Mouse (Mus musculus): ENCODE data around the gene Ripor3. TPM values are rescaled to one million over a fixed set of nuclear protein-coding genes. Genes with fewer than 3 reads are reported as not detected.

Gene Ripor3
- polyA plus RNA-seq, 1 experiment from 2014 or later = 5.9 TPM

DNA sequence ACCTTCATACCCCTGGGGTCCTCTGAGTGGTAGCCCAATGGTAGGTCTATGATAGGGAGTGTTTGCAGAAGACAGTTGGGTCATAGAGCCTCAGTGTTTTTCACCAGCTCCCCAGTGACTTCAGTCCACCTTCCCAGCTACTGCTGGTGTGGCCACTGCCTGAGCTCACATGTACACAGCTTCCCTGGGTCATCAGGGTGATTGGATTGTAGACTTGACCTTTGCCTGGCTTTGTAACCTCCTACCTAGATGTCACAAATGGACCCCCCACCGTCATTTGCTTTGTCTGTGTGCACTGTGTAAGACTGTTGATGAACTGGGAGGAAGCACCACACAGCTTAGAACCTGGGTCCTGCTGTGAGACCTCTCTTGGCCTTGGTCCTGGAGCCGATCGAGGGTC lies 66.2 kb downstream of the Ripor3 start:
- Histone ChIP-seq H3K4me3 (ENCODE audit: low read depth, low read length) (no peak overlapping the region), H3K9me3 (ENCODE audit: control insufficient read depth, low read length) (no peaks in the 10 kb centered on the region), H3K36me3 (ENCODE audit: control insufficient read depth, insufficient read depth, low read length) (no peaks in the 10 kb centered on the region), H3K9ac (ENCODE audit: low read depth, low read length) (no peak overlapping the region), H3K27ac (replicated peaks; ENCODE audit: low read depth, low read length) (no peak overlapping the region), H3K4me1 (ENCODE audit: control insufficient read depth, insufficient read depth, low read length) (peaks cover 36% of the 10 kb centered on the region), H3K27me3 (replicated peaks; ENCODE audit: control insufficient read depth, insufficient read depth, low read length) (no peaks in the 10 kb centered on the region), H3K4me2 (ENCODE audit: low read depth, low read length) (no peak overlapping the region)
- DNase-seq (ENCODE audit: low spot score) (no peak), ATAC-seq (ENCODE audit: low read depth) (no peak)
- WGBS = 88% methylated on average over 3 of the region's 3 CpGs

DNA sequence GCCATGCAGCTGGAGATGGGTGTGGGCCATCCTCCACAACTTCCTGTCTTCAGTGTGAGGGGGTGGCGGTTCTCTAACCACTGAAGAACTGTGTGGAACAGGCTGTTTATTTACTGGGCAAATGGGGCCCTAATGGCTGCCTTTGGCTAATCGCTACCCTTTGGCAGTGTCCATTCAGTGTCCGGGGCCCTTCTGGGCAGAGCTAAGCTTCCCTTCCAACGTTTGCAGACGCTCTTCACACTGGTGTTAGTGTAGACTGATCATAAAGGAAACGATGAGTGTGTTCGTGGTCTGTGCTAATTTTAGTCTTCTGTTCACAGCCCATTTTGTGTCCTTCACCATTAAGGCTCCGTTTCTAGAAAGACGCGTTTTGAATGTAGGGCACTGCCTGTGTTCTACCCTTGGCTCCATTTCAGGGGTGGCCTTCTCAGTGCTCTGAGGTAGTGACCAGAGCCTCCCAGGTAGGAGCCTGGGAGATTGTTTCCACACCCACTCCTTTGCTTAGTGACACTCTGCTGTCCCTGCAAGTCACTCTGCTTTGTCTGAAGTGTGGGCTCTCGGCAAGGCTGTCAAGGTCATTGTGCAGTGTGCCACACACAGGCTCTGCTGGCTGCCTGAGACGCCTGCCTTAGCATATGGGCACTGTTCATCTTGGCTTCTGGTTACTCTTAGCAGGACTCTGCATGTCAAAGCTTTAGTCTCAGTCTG lies 67.3 kb downstream of the Ripor3 start:
- Histone ChIP-seq H3K4me1 (ENCODE audit: control insufficient read depth, insufficient read depth, low read length) (peaks cover 39% of the 10 kb centered on the region), H3K4me3 (ENCODE audit: low read depth, low read length) (no peak overlapping the region), H3K9me3 (ENCODE audit: control insufficient read depth, low read length) (no peaks in the 10 kb centered on the region), H3K4me2 (ENCODE audit: low read depth, low read length) (peak overlapping the region; percentile 19), H3K9ac (ENCODE audit: low read depth, low read length) (no peak overlapping the region), H3K27me3 (replicated peaks; ENCODE audit: control insufficient read depth, insufficient read depth, low read length) (no peaks in the 10 kb centered on the region), H3K36me3 (ENCODE audit: control insufficient read depth, insufficient read depth, low read length) (no peaks in the 10 kb centered on the region), H3K27ac (replicated peaks; ENCODE audit: low read depth, low read length) (peak overlapping the region; percentile 65)
- ATAC-seq (ENCODE audit: low read depth) (no peak), DNase-seq (ENCODE audit: low spot score) (no peak)
- WGBS = 72% methylated on average over 12 of the region's 12 CpGs

DNA sequence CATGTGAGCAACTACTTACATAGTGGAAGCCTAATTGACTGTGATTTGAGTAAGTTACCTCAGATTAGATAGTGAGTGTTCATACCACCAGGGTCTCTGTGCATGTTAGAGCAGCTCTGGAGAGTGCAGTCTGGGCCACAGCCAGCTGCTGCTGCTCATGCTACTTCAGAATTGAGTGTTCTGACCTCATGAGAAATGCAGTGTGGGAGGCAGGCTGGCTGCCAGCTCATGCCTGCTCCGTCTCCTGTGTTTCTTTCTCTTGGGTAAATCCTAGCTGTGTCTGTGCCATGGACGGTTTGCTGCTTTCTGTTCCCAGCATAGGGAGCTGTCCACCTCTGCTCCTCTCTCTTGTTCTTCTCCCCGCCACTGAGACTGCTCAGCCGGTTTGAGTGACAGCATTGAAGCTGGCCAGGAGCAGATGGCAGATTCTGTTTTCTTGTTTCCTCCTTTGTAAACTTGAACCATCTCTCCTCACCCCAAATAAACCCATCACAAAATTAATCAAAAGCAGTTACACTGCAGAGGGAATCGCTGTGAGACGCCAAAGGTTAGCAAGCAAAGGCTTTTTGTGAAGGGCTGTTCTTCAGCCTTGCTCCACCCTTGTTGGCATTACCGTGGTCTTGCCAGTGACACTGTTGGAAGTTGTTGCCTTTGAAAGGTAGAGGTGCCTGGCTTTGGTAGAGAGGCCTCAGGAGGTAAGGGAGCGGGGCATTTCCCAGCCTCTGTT lies 68.1 kb downstream of the Ripor3 start:
- ATAC-seq (ENCODE audit: low read depth) (peak; percentile 87), DNase-seq (ENCODE audit: low spot score) (peak; percentile 86)
- H3K4me1 ChIP-seq (ENCODE audit: control insufficient read depth, insufficient read depth, low read length) = peaks cover 39% of the 10 kb centered on the region
- no peaks in the 10 kb centered on the region for H3K36me3 ChIP-seq (ENCODE audit: control insufficient read depth, insufficient read depth, low read length)
- H3K4me2 ChIP-seq (ENCODE audit: low read depth, low read length) = peak overlapping the region; percentile 19; the same call in 1 of the 2 replicates
- no peaks in the 10 kb centered on the region for H3K9me3 ChIP-seq (ENCODE audit: control insufficient read depth, low read length)
- 30% methylated on average over 8 of the region's 8 CpGs for WGBS
- no peak overlapping the region for H3K4me3 ChIP-seq (ENCODE audit: low read depth, low read length)
- no peaks in the 10 kb centered on the region for H3K27me3 ChIP-seq (replicated peaks; ENCODE audit: control insufficient read depth, insufficient read depth, low read length)
- no peak overlapping the region for H3K9ac ChIP-seq (ENCODE audit: low read depth, low read length)
- peak overlapping the region; percentile 65 for H3K27ac ChIP-seq (replicated peaks; ENCODE audit: low read depth, low read length)

DNA sequence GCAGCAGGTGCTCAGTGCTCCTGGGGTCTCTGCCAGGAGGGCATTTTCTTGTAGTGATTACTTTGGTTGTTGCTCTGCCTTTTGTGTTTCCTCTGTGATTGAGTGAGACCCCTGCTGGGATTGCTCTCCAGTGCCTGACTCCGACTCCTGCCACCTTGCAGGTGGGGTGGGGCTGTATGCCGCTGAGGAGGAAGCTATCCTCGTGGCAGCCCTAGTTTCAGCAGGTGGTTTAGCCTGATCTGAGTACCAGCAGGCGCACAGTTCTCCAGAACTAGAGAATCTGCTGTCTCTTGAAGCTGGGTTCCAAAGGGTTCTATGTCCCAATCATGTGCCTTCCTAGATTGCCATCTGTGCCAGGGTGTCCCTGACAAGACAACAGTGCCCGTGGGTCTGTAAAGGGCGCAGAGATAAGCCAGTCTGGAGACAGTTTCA lies 68.7 kb downstream of the Ripor3 start:
- H3K4me2 ChIP-seq (ENCODE audit: low read depth, low read length) = no peak overlapping the region; the same call in 1 of the 2 replicates
- H3K27ac ChIP-seq (replicated peaks; ENCODE audit: low read depth, low read length) = peak overlapping the region; percentile 16; the same call in 1 of the 2 replicates
- H3K4me3 ChIP-seq (ENCODE audit: low read depth, low read length) = no peak overlapping the region
- H3K36me3 ChIP-seq (ENCODE audit: control insufficient read depth, insufficient read depth, low read length) = no peaks in the 10 kb centered on the region
- H3K9me3 ChIP-seq (ENCODE audit: control insufficient read depth, low read length) = no peaks in the 10 kb centered on the region
- no peak overlapping the region for H3K9ac ChIP-seq (ENCODE audit: low read depth, low read length)
- DNase-seq (ENCODE audit: low spot score) (no peak), ATAC-seq (ENCODE audit: low read depth) (no peak)
- WGBS = 51% methylated on average over 6 of the region's 6 CpGs
- H3K4me1 ChIP-seq (ENCODE audit: control insufficient read depth, insufficient read depth, low read length) = peaks cover 39% of the 10 kb centered on the region
- no peaks in the 10 kb centered on the region for H3K27me3 ChIP-seq (replicated peaks; ENCODE audit: control insufficient read depth, insufficient read depth, low read length)

DNA sequence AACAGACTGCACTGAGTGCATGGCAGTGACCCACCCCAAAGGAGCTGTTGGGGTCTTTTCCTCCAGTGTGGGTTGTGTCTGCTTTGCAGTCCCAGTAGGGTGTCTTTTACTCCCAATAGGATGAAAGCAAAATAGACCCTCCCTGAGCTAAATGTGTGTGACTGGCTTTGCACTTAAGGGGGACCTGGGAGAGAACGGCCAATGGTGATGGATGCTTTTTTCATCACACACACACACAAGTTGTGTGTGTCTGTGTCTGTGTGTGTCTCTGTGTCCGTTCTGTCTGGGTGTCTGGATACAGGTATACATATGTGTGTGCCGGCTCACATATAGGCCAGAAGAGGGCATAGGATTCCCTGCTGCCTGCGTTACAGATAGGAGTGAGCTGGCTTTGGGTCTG lies 69.1 kb downstream of the Ripor3 start:
- Histone ChIP-seq H3K27ac (replicated peaks; ENCODE audit: low read depth, low read length) (peak overlapping the region; percentile 16; the same call in 1 of the 2 replicates), H3K27me3 (replicated peaks; ENCODE audit: control insufficient read depth, insufficient read depth, low read length) (no peaks in the 10 kb centered on the region), H3K4me2 (ENCODE audit: low read depth, low read length) (no peak overlapping the region), H3K9me3 (ENCODE audit: control insufficient read depth, low read length) (no peaks in the 10 kb centered on the region), H3K4me1 (ENCODE audit: control insufficient read depth, insufficient read depth, low read length) (peaks cover 39% of the 10 kb centered on the region), H3K9ac (ENCODE audit: low read depth, low read length) (no peak overlapping the region), H3K36me3 (ENCODE audit: control insufficient read depth, insufficient read depth, low read length) (no peaks in the 10 kb centered on the region), H3K4me3 (ENCODE audit: low read depth, low read length) (no peak overlapping the region)
- WGBS = 62% methylated on average over 4 of the region's 4 CpGs
- DNase-seq (ENCODE audit: low spot score) (no peak), ATAC-seq (ENCODE audit: low read depth) (no peak)

DNA sequence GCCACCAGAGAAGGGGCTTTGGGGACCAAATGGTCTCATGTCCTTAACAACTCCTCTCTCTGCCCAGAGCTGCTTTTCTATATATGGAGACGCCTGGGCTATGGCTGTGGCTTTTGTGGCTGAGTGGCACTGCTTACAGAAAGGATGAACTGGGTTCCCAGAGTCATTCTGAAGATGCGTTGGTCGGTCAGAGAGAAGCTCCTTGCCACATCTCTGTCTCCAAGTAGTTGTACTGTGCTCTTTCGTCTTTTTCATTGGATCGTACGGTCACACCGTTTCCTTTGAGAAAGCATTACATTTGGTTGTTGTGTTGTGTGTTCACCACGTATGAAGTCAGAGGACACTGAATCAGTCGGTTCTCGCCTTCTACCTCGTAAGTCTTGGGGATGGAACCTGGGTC lies 69.8 kb downstream of the Ripor3 start:
- ATAC-seq (ENCODE audit: low read depth) (no peak), DNase-seq (ENCODE audit: low spot score) (no peak)
- no peak overlapping the region for H3K4me3 ChIP-seq (ENCODE audit: low read depth, low read length)
- H3K27ac ChIP-seq (replicated peaks; ENCODE audit: low read depth, low read length) = no peak overlapping the region
- no peaks in the 10 kb centered on the region for H3K36me3 ChIP-seq (ENCODE audit: control insufficient read depth, insufficient read depth, low read length)
- peaks cover 39% of the 10 kb centered on the region for H3K4me1 ChIP-seq (ENCODE audit: control insufficient read depth, insufficient read depth, low read length)
- H3K9ac ChIP-seq (ENCODE audit: low read depth, low read length) = no peak overlapping the region
- WGBS = 92% methylated on average over 11 of the region's 11 CpGs
- H3K27me3 ChIP-seq (replicated peaks; ENCODE audit: control insufficient read depth, insufficient read depth, low read length) = no peaks in the 10 kb centered on the region
- no peaks in the 10 kb centered on the region for H3K9me3 ChIP-seq (ENCODE audit: control insufficient read depth, low read length)
- no peak overlapping the region for H3K4me2 ChIP-seq (ENCODE audit: low read depth, low read length)

DNA sequence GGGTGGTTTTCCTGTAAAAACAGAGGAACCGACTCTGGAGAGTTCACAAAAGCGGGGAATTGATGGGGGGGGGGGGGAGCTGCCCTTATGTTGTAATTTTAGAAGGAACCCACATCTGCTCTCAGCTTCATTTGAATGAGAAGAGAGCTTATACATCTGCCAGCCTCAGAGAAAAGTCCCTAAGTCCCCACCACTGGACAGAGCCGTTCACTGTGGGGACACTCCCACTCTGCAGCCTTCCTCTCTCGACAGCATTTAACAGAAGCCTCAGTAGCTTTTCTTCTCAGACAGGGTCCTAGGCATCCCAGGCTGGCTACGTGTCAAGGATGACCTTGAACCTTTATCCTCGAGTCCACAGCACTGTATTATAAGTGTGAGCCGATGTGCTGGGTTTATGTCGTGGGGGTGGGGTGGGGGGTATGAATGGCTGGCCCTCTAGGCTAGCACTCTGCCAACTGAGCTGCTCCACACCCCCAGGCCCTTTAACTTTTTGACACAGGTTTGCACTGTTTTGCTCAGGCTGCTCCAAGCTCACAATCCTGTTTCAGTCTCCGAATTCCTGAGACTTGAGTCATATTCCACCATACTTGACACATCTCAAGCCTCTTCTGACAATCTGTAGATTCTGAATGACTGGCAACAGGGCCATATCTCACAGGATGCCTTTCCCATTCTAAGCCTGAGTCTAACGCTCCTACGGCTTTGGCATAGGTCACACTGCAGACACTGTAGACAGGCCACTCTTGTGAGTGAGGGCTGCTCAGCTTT lies 70.6 kb downstream of the Ripor3 start:
- no peaks in the 10 kb centered on the region for H3K27me3 ChIP-seq (replicated peaks; ENCODE audit: control insufficient read depth, insufficient read depth, low read length)
- no peaks in the 10 kb centered on the region for H3K36me3 ChIP-seq (ENCODE audit: control insufficient read depth, insufficient read depth, low read length)
- no peak overlapping the region for H3K27ac ChIP-seq (replicated peaks; ENCODE audit: low read depth, low read length)
- no peak overlapping the region for H3K4me2 ChIP-seq (ENCODE audit: low read depth, low read length)
- H3K9ac ChIP-seq (ENCODE audit: low read depth, low read length) = no peak overlapping the region
- no peak overlapping the region for H3K4me3 ChIP-seq (ENCODE audit: low read depth, low read length)
- no peak for DNase-seq (ENCODE audit: low spot score)
- no peak for ATAC-seq (ENCODE audit: low read depth)
- no peaks in the 10 kb centered on the region for H3K9me3 ChIP-seq (ENCODE audit: control insufficient read depth, low read length)
- peaks cover 39% of the 10 kb centered on the region for H3K4me1 ChIP-seq (ENCODE audit: control insufficient read depth, insufficient read depth, low read length)
- WGBS = 59% methylated on average over 11 of the region's 11 CpGs

DNA sequence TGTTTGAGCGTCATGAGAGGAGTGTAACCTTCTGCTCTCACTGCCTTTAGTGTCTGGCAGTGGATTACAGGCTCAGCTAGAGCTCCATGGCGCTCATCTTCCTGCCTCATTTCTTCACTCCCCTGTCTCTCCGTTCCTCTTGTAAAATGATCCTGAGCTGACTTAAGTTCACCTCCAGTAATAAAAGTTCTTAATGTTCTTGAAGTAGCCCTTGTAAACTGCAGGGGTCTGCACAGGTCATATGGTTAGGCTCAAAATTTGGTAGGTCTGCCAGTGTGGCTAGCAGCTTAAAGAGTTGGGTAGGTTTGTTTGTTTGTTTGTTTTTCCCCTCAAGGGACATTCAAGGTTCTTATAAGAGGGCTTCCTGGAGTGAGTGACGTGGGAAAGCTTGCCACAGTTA lies 71.2 kb downstream of the Ripor3 start:
- Histone ChIP-seq H3K9me3 (ENCODE audit: control insufficient read depth, low read length) (no peaks in the 10 kb centered on the region), H3K4me1 (ENCODE audit: control insufficient read depth, insufficient read depth, low read length) (peaks cover 36% of the 10 kb centered on the region), H3K36me3 (ENCODE audit: control insufficient read depth, insufficient read depth, low read length) (no peaks in the 10 kb centered on the region), H3K4me2 (ENCODE audit: low read depth, low read length) (no peak overlapping the region), H3K4me3 (ENCODE audit: low read depth, low read length) (no peak overlapping the region), H3K9ac (ENCODE audit: low read depth, low read length) (no peak overlapping the region), H3K27ac (replicated peaks; ENCODE audit: low read depth, low read length) (no peak overlapping the region), H3K27me3 (replicated peaks; ENCODE audit: control insufficient read depth, insufficient read depth, low read length) (no peaks in the 10 kb centered on the region)
- no peak for ATAC-seq (ENCODE audit: low read depth)
- DNase-seq (ENCODE audit: low spot score) = no peak
- 49% methylated on average over 4 of the region's 4 CpGs for WGBS
